Mouse (Mus musculus) heart, adult 2 months (tissue): ENCODE results near the gene Sec14l3. TPM values are rescaled to one million over a fixed set of nuclear protein-coding genes. Genes with fewer than 3 reads are reported as not detected.
A peak's percentile ranks its signal among the peaks of the same experiment; 100 is the strongest.

Source experiments
- DNase-seq, 2 experiments: peaks; one replicate each; pipeline ENCODE4 v3.0.0; 2021
- H3K27ac ChIP-seq: fragments of 200-600 bp; 2 replicates; pipeline ENCODE4 v1.8.1; 2022
- H3K27me3 ChIP-seq: fragments of 200-500 bp; 2 replicates; pipeline ENCODE4 v1.6.1; 2012; ENCODE audit warnings: mild to moderate bottlenecking, low read length, inconsistent platforms, mixed read lengths; ENCODE audit not compliant: control insufficient read depth, insufficient read depth
- H3K36me3 ChIP-seq: fragments of 200-500 bp; 2 replicates; pipeline ENCODE4 v1.6.1; 2012; ENCODE audit warnings: low read length, inconsistent platforms; ENCODE audit not compliant: control insufficient read depth, insufficient read depth
- H3K4me1 ChIP-seq: fragments of 200-500 bp; 2 replicates; pipeline ENCODE4 v1.6.1; 2011; ENCODE audit warnings: low read length; ENCODE audit not compliant: control insufficient read depth, insufficient read depth
- H3K4me3 ChIP-seq: fragments of 200-600 bp; 2 replicates; pipeline ENCODE4 v1.8.1; 2022
- H3K79me2 ChIP-seq: fragments of 200-500 bp; replicated peaks from 2 replicates; pipeline ENCODE4 v1.6.1; 2012; ENCODE audit warnings: mild to moderate bottlenecking, inconsistent platforms, low read length, moderate library complexity, mixed read lengths; ENCODE audit not compliant: control insufficient read depth, insufficient read depth
- H3K9ac ChIP-seq: fragments of 200-500 bp; 2 replicates; pipeline ENCODE4 v1.6.1; 2012; ENCODE audit warnings: low read depth, mild to moderate bottlenecking, control low read depth, inconsistent platforms, low read length, mixed read lengths
- CTCF ChIP-seq: fragments of 200-600 bp; IDR thresholded peaks from 2 replicates; pipeline ENCODE4 v1.8.1; 2022; ENCODE audit warnings: antibody characterized with exemption, mild to moderate bottlenecking, moderate library complexity
- EP300 ChIP-seq: fragments of 200-500 bp; IDR thresholded peaks from 2 replicates; pipeline ENCODE4 v1.6.1; 2011; ENCODE audit warnings: low read depth, low read length, control low read depth; ENCODE audit not compliant: insufficient read depth
- POLR2A ChIP-seq: fragments of 200-500 bp; IDR thresholded peaks from 2 replicates; pipeline ENCODE4 v1.6.1; 2011; ENCODE audit warnings: mild to moderate bottlenecking, low read depth, low read length, control low read depth; ENCODE audit not compliant: insufficient read depth
- WGBS: fragments of 180-500 bp; shearing (Covaris S2); methylation state at CpG from one replicate; pipeline ENCODE4 v1.1.7; 2018; 5-methylcytosine and 5-hydroxymethylcytosine counted together
- intact Hi-C: fragments of 180-260 bp; cut with DNase I; formaldehyde crosslinking; loops from one replicate; pipeline ENCODE4 v1.15.1; 2025
- polyA plus RNA-seq: library from polyadenylated mRNA; depleted of rRNA; stranded (reverse); fragments of >200 nt; gene quantifications from 2 replicates; pipeline ENCODE4 v1.2.3, GENCODE M21; 2012
- total RNA-seq, 2 experiments: library from RNA; stranded (reverse); gene quantifications; 2 replicates each; pipeline ENCODE4 v1.2.3; 2021

Gene Sec14l3
- total and polyA plus RNA-seq, 3 experiments, result 15.0 TPM; not detected in 2

- Histone ChIP-seq H3K27me3 (no peaks in the 10 kb centered on the region), H3K79me2 (no peaks in the 10 kb centered on the region), H3K4me3 (no peak overlapping the region), H3K9ac (no peak overlapping the region), H3K4me1 (no peaks in the 10 kb centered on the region; the same call in 1 of the 2 replicates), H3K36me3 (no peaks in the 10 kb centered on the region), H3K27ac (no peak overlapping the region)
- intact Hi-C loops, result no loop called here
- 19% methylated on average over 1 of the region's 1 CpGs for WGBS
- no peak for DNase-seq
- TF ChIP-seq POLR2A, result no peak
- no peak for TF ChIP-seq EP300
- no peak for TF ChIP-seq CTCF
These were observed 21.6 kb downstream of the Sec14l3 start for GRCm38 (mm10) chr11:4086246-4086645.

- Histone ChIP-seq H3K27me3 (no peaks in the 10 kb centered on the region), H3K4me3 (no peak overlapping the region), H3K36me3 (no peaks in the 10 kb centered on the region), H3K4me1 (no peaks in the 10 kb centered on the region; the same call in 1 of the 2 replicates), H3K9ac (no peak overlapping the region), H3K79me2 (no peaks in the 10 kb centered on the region), H3K27ac (no peak overlapping the region)
- intact Hi-C loops, result no loop called here
- DNase-seq, result no peak
- TF ChIP-seq CTCF, result no peak
- no peak for TF ChIP-seq EP300
- no peak for TF ChIP-seq POLR2A
- 25% methylated on average over 2 of the region's 2 CpGs for WGBS
These were observed 22.6 kb downstream of the Sec14l3 start for GRCm38 (mm10) chr11:4087267-4087666.

- Histone ChIP-seq H3K79me2 (no peaks in the 10 kb centered on the region), H3K36me3 (no peaks in the 10 kb centered on the region), H3K27me3 (no peaks in the 10 kb centered on the region), H3K27ac (no peak overlapping the region), H3K4me1 (peaks cover 4% of the 10 kb centered on the region), H3K9ac (peak overlapping the region; percentile 7), H3K4me3 (no peak overlapping the region)
- intact Hi-C loops, result no loop called here
- no peak for TF ChIP-seq EP300
- no peak for TF ChIP-seq CTCF
- TF ChIP-seq POLR2A, result no peak
- WGBS, result 68% methylated on average over 18 of the region's 18 CpGs
- no peak for DNase-seq
These were observed 29.1 kb downstream of the Sec14l3 start for GRCm38 (mm10) chr11:4093459-4094377.

- DNase-seq, result peak; percentile 70 to 71
- 8% methylated on average over 24 of the region's 24 CpGs for WGBS
- intact Hi-C loops, result loop anchor here (5.0 kb wide), 1 partner anchor 1003 kb away; the partner anchor contains the start of genes Ewsr1 and Rhbdd3
These were observed 29.9 kb downstream of the Sec14l3 start for GRCm38 (mm10) chr11:4094378-4095170.

GRCm38 (mm10) chr11:4095171-4096053 lies 30.8 kb downstream of the Sec14l3 start, which contains the start of gene Mtfp1:
Mtfp1 (minus strand) TSS chr11:4095445.
- peak; percentile 75 for DNase-seq
- TF ChIP-seq EP300 (0 out of 2 replicates have a peak, but pooled peaks have one; percentile 25), POLR2A (peak; percentile 76; the same call in 1 of the 2 replicates), CTCF (no peak)
- 5% methylated on average over 34 of the region's 34 CpGs for WGBS
- Histone ChIP-seq H3K79me2 (no peaks in the 10 kb centered on the region), H3K4me3 (peak within 1 kb of the TSS; percentile 52), H3K27me3 (no peaks in the 10 kb centered on the region), H3K4me1 (peaks cover 4% of the 10 kb centered on the region), H3K36me3 (no peaks in the 10 kb centered on the region), H3K27ac (peak within 1 kb of the TSS; percentile 95), H3K9ac (peak within 1 kb of the TSS; percentile 72)
- intact Hi-C loops, result loop anchor here (1.0 to 5.0 kb wide), 2 partner anchors 123 to 1002 kb away; partner anchors contain the start of genes Castor1, Ewsr1 and Rhbdd3

More at GRCm38 (mm10) chr11:4094378-4095170, 29.9 kb downstream of the Sec14l3 start:
- peak; percentile 91 for TF ChIP-seq CTCF
- no peak for TF ChIP-seq EP300
- H3K4me1 ChIP-seq, result peaks cover 4% of the 10 kb centered on the region
- H3K27ac ChIP-seq, result peak overlapping the region; percentile 88
- H3K36me3 ChIP-seq, result no peaks in the 10 kb centered on the region
- peak overlapping the region; percentile 72 for H3K9ac ChIP-seq
- H3K79me2 ChIP-seq, result no peaks in the 10 kb centered on the region
- no peaks in the 10 kb centered on the region for H3K27me3 ChIP-seq
- peak overlapping the region; percentile 52 for H3K4me3 ChIP-seq
